Mouse (Mus musculus) embryo, embryonic 10 days (tissue): ENCODE measurements around the gene Pfkm.

Experiments used
- DNase-seq: peaks from one replicate; pipeline ENCODE4 v3.0.0-alpha.2; 2015; ENCODE audit warnings: low spot score

The Pfkm gene

GRCm38 (mm10) chr15:98098519-98098918 is 6.1 kb downstream of the Pfkm start:
- DNase-seq, result no peak

GRCm38 (mm10) chr15:98102401-98102800 is 10.0 kb downstream of the Pfkm start:
- no peak for DNase-seq

GRCm38 (mm10) chr15:98106506-98106905 is 14.1 kb downstream of the Pfkm start:
- no peak for DNase-seq

- DNase-seq, result no peak
These were observed 14.8 kb downstream of the Pfkm start for GRCm38 (mm10) chr15:98107230-98107629.

GRCm38 (mm10) chr15:98107703-98108296 is 15.4 kb downstream of the Pfkm start:
- no peak for DNase-seq

- peak; percentile 91 for DNase-seq
These were observed 16.1 kb downstream of the Pfkm start for GRCm38 (mm10) chr15:98108297-98109152.

- DNase-seq, result no peak
These were observed 19.4 kb downstream of the Pfkm start for GRCm38 (mm10) chr15:98111791-98112190.

GRCm38 (mm10) chr15:98114098-98114851 is 21.9 kb downstream of the Pfkm start:
- no peak for DNase-seq

- no peak for DNase-seq
These were observed 22.7 kb downstream of the Pfkm start for GRCm38 (mm10) chr15:98114852-98115778.

- no peak for DNase-seq
These were observed 23.4 kb downstream of the Pfkm start for GRCm38 (mm10) chr15:98115779-98116163.

GRCm38 (mm10) chr15:98116287-98116686 is 23.9 kb downstream of the Pfkm start:
- DNase-seq, result no peak

- no peak for DNase-seq
These were observed 27.0 kb downstream of the Pfkm start for GRCm38 (mm10) chr15:98119363-98119762.

- no peak for DNase-seq
These were observed 28.4 kb downstream of the Pfkm start for GRCm38 (mm10) chr15:98120831-98121230.

GRCm38 (mm10) chr15:98131001-98131400 is 38.6 kb downstream of the Pfkm start:
- no peak for DNase-seq

- no peak for DNase-seq
These were observed 39.1 kb downstream of the Pfkm start for GRCm38 (mm10) chr15:98131451-98131850.

GRCm38 (mm10) chr15:98131942-98132655 is 39.7 kb downstream of the Pfkm start:
- DNase-seq, result no peak

- DNase-seq, result no peak
These were observed 41.1 kb downstream of the Pfkm start for GRCm38 (mm10) chr15:98133471-98133870.

GRCm38 (mm10) chr15:98134034-98134433 is 41.6 kb downstream of the Pfkm start:
- no peak for DNase-seq

GRCm38 (mm10) chr15:98134666-98135065 is 42.3 kb downstream of the Pfkm start:
- no peak for DNase-seq

GRCm38 (mm10) chr15:98135671-98136070 is 43.3 kb downstream of the Pfkm start:
- DNase-seq, result no peak

- DNase-seq, result no peak
These were observed 44.5 kb downstream of the Pfkm start for GRCm38 (mm10) chr15:98136871-98137270.
